Mouse (Mus musculus) CD4-positive helper T cell, adult 2 months (primary cell): ENCODE data around the gene Mrps7.

Experiments used
- DNase-seq: peaks from one replicate; pipeline ENCODE4 v3.0.0-alpha.2; 2012; ENCODE audit warnings: low read depth, missing footprints, low spot score

Mrps7 gene

GRCm38 (mm10) chr11:115603476-115604303 is at the start of gene Mrps7, which contains the start of gene Gga3:
TSS of gene Mrps7 (plus strand) at chr11:115603925.
TSS of gene Gga3 (minus strand) at chr11:115604051.
- peak; percentile 96 for DNase-seq

GRCm38 (mm10) chr11:115555717-115556116 is 48.0 kb upstream of the Mrps7 start:
- no peak for DNase-seq

GRCm38 (mm10) chr11:115563406-115563805 is 40.3 kb upstream of the Mrps7 start:
- peak; percentile 31 for DNase-seq

GRCm38 (mm10) chr11:115564064-115564809 is 39.5 kb upstream of the Mrps7 start, which contains the start of gene Nup85:
TSS of gene Nup85 (plus strand) at chr11:115564434.
- DNase-seq = peak; percentile 94

GRCm38 (mm10) chr11:115564961-115565360 is 38.8 kb upstream of the Mrps7 start:
- no peak for DNase-seq

GRCm38 (mm10) chr11:115579080-115579479 is 24.6 kb upstream of the Mrps7 start:
- no peak for DNase-seq

- no peak for DNase-seq
Measured at GRCm38 (mm10) chr11:115582913-115583606, 20.7 kb upstream of the Mrps7 start.

GRCm38 (mm10) chr11:115584376-115585073 is 19.2 kb upstream of the Mrps7 start:
- no peak for DNase-seq

- no peak for DNase-seq
Measured at GRCm38 (mm10) chr11:115585573-115586100, 18.1 kb upstream of the Mrps7 start.

GRCm38 (mm10) chr11:115586403-115586802 is 17.3 kb upstream of the Mrps7 start:
- no peak for DNase-seq

- DNase-seq = no peak
Measured at GRCm38 (mm10) chr11:115587984-115588383, 15.7 kb upstream of the Mrps7 start.

GRCm38 (mm10) chr11:115590526-115591075 is 13.1 kb upstream of the Mrps7 start:
- DNase-seq = no peak

- DNase-seq = peak; percentile 26
Measured at GRCm38 (mm10) chr11:115595209-115595608, 8.5 kb upstream of the Mrps7 start.

GRCm38 (mm10) chr11:115598309-115598708 is 5.4 kb upstream of the Mrps7 start:
- no peak for DNase-seq

- no peak for DNase-seq
Measured at GRCm38 (mm10) chr11:115599722-115600121, 4.0 kb upstream of the Mrps7 start.

GRCm38 (mm10) chr11:115600743-115601142 is 3.0 kb upstream of the Mrps7 start:
- DNase-seq = no peak

- DNase-seq = no peak
Measured at GRCm38 (mm10) chr11:115601174-115601573, 2.6 kb upstream of the Mrps7 start.

- DNase-seq = no peak
Measured at GRCm38 (mm10) chr11:115603128-115603475, 623 bp upstream of the Mrps7 start.

- no peak for DNase-seq
Measured at GRCm38 (mm10) chr11:115604304-115604696, 575 bp downstream of the Mrps7 start.

GRCm38 (mm10) chr11:115606733-115607132 is 3.0 kb downstream of the Mrps7 start:
- no peak for DNase-seq
